Mouse (Mus musculus) intestine, embryonic 16.5 days (tissue): ENCODE measurements around the gene Med29. TPM values are rescaled to one million over a fixed set of nuclear protein-coding genes. Genes with fewer than 3 reads are reported as not detected.

Source experiments
- ATAC-seq: fragments of 200-750 bp; cut with Nextera tagmentation; 2 replicates; pipeline ENCODE4 v1.8.0; 2017; ENCODE audit warnings: moderate TSS enrichment, moderate library complexity
- H3K27ac ChIP-seq: fragments of 300-500 bp; sonication (generic); 2 replicates; pipeline ENCODE4 v1.5.1; 2014; ENCODE audit warnings: mild to moderate bottlenecking, low read length
- H3K27me3 ChIP-seq: fragments of 300-500 bp; sonication (generic); replicated peaks from 2 replicates; pipeline ENCODE4 v1.6.1; 2014; ENCODE audit warnings: low read length, control low read depth, mixed read lengths; ENCODE audit not compliant: control insufficient read depth, insufficient read depth
- H3K36me3 ChIP-seq: fragments of 300-500 bp; sonication (generic); 2 replicates; pipeline ENCODE4 v1.6.1; 2014; ENCODE audit warnings: low read length, control low read depth; ENCODE audit not compliant: control insufficient read depth, insufficient read depth
- H3K4me1 ChIP-seq: fragments of 300-500 bp; sonication (generic); 2 replicates; pipeline ENCODE4 v1.6.1; 2014; ENCODE audit warnings: low read length, control low read depth, mixed read lengths; ENCODE audit not compliant: control insufficient read depth, insufficient read depth
- H3K4me2 ChIP-seq: fragments of 300-500 bp; sonication (generic); 2 replicates; pipeline ENCODE4 v1.6.1; 2014; ENCODE audit warnings: low read depth, low read length, control low read depth
- H3K4me3 ChIP-seq: fragments of 300-500 bp; sonication (generic); 2 replicates; pipeline ENCODE4 v1.5.1; 2014; ENCODE audit warnings: mild to moderate bottlenecking, low read length
- H3K9ac ChIP-seq: fragments of 300-500 bp; sonication (generic); 2 replicates; pipeline ENCODE4 v1.6.1; 2014; ENCODE audit warnings: low read depth, low read length
- H3K9me3 ChIP-seq: fragments of 300-500 bp; sonication (generic); 2 replicates; pipeline ENCODE4 v1.6.1; 2016; ENCODE audit warnings: low read length, control low read depth; ENCODE audit not compliant: control insufficient read depth
- WGBS: fragments of 180-500 bp; shearing (Covaris S2); extraction: QIAGEN DNeasy Blood & Tissue Kit; methylation state at CpG from one replicate; pipeline ENCODE4 v1.1.7; 2014; 5-methylcytosine and 5-hydroxymethylcytosine counted together
- polyA plus RNA-seq: library from polyadenylated mRNA; unstranded; fragments of >200 nt; fragmentation: Nextera tagmentation; extraction: Ambion mirVana; gene quantifications from 2 replicates; pipeline ENCODE4 v1.2.1, GENCODE M21; 2015

Med29 gene
- polyA plus RNA-seq, 1 experiment from 2014 or later = 53.9 TPM

GRCm38 (mm10) chr7:28362441-28363060 is 30.0 kb downstream of the Med29 start:
- no peaks in the 10 kb centered on the region for H3K27me3 ChIP-seq
- no peak overlapping the region for H3K4me3 ChIP-seq
- no peak overlapping the region for H3K27ac ChIP-seq
- H3K9ac ChIP-seq = no peak overlapping the region
- WGBS = 81% methylated on average over 16 of the region's 16 CpGs
- no peak overlapping the region for H3K4me2 ChIP-seq
- H3K36me3 ChIP-seq = peaks cover 28% of the 10 kb centered on the region
- no peak for ATAC-seq
- peaks cover 14% of the 10 kb centered on the region for H3K4me1 ChIP-seq
- H3K9me3 ChIP-seq = no peaks in the 10 kb centered on the region

GRCm38 (mm10) chr7:28361647-28362341 is 30.7 kb downstream of the Med29 start:
- no peak for ATAC-seq
- Histone ChIP-seq H3K27me3 (no peaks in the 10 kb centered on the region), H3K4me1 (peaks cover 22% of the 10 kb centered on the region), H3K4me2 (no peak overlapping the region), H3K4me3 (no peak overlapping the region), H3K9me3 (no peaks in the 10 kb centered on the region), H3K9ac (no peak overlapping the region), H3K27ac (no peak overlapping the region), H3K36me3 (peaks cover 26% of the 10 kb centered on the region)
- 96% methylated on average over 20 of the region's 20 CpGs for WGBS

GRCm38 (mm10) chr7:28360291-28360690 is 32.2 kb downstream of the Med29 start:
- Histone ChIP-seq H3K27me3 (no peaks in the 10 kb centered on the region), H3K27ac (no peak overlapping the region), H3K4me3 (no peak overlapping the region), H3K36me3 (peaks cover 26% of the 10 kb centered on the region), H3K4me2 (no peak overlapping the region), H3K9ac (no peak overlapping the region), H3K9me3 (no peaks in the 10 kb centered on the region), H3K4me1 (peaks cover 24% of the 10 kb centered on the region)
- WGBS = 96% methylated on average over 6 of the region's 6 CpGs
- ATAC-seq = no peak

- H3K27ac ChIP-seq = no peak overlapping the region
- 88% methylated on average over 10 of the region's 10 CpGs for WGBS
These were observed 32.7 kb downstream of the Med29 start for GRCm38 (mm10) chr7:28359854-28360253.

DNA sequence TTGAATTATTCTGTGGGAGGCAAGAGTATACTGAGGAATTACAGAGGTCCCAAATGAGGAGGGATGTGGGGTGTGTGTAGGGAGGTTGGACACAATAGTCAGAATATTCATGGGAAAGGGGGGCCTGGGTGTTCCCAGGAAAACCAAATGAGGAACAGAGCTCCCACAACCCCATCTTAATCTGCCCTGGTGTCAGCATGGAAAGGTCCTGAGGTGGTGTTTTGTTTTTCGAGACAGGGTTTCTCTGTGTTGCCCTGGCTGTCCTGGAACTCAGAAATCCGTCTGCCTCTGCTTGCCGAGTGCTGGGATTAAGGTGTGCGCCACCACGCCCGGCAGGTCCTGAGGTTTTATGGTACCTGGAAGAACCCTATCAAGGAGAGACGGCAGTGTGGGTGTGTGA is 34.1 kb downstream of the Med29 start:
- WGBS = 46% methylated on average over 7 of the region's 7 CpGs
- H3K27me3 ChIP-seq = no peaks in the 10 kb centered on the region
- no peak overlapping the region for H3K4me3 ChIP-seq
- H3K4me2 ChIP-seq = no peak overlapping the region
- no peaks in the 10 kb centered on the region for H3K9me3 ChIP-seq
- no peak for ATAC-seq
- H3K36me3 ChIP-seq = peaks cover 34% of the 10 kb centered on the region
- peaks cover 24% of the 10 kb centered on the region for H3K4me1 ChIP-seq
- H3K9ac ChIP-seq = 0 out of 2 replicates have a peak overlapping the region, but pooled peaks have one; percentile 7
- H3K27ac ChIP-seq = peak overlapping the region; percentile 60

More at GRCm38 (mm10) chr7:28359854-28360253, 32.7 kb downstream of the Med29 start:
- H3K4me1 ChIP-seq = peaks cover 24% of the 10 kb centered on the region
- H3K4me3 ChIP-seq = no peak overlapping the region
- no peak overlapping the region for H3K4me2 ChIP-seq
- H3K27me3 ChIP-seq = no peaks in the 10 kb centered on the region
- no peaks in the 10 kb centered on the region for H3K9me3 ChIP-seq
- peaks cover 25% of the 10 kb centered on the region for H3K36me3 ChIP-seq
- H3K9ac ChIP-seq = no peak overlapping the region
- ATAC-seq = no peak

- Histone ChIP-seq H3K4me2 (peak overlapping the region; percentile 10; the same call in 1 of the 2 replicates), H3K4me3 (no peak overlapping the region), H3K36me3 (peaks cover 39% of the 10 kb centered on the region), H3K9ac (0 out of 2 replicates have a peak overlapping the region, but pooled peaks have one; percentile 7), H3K27ac (peak overlapping the region; percentile 60), H3K9me3 (no peaks in the 10 kb centered on the region), H3K4me1 (peaks cover 24% of the 10 kb centered on the region), H3K27me3 (no peaks in the 10 kb centered on the region)
- WGBS = 3% methylated on average over 5 of the region's 5 CpGs
- ATAC-seq = peak; percentile 29
These were observed 34.5 kb downstream of the Med29 start for GRCm38 (mm10) chr7:28357984-28358383.

DNA sequence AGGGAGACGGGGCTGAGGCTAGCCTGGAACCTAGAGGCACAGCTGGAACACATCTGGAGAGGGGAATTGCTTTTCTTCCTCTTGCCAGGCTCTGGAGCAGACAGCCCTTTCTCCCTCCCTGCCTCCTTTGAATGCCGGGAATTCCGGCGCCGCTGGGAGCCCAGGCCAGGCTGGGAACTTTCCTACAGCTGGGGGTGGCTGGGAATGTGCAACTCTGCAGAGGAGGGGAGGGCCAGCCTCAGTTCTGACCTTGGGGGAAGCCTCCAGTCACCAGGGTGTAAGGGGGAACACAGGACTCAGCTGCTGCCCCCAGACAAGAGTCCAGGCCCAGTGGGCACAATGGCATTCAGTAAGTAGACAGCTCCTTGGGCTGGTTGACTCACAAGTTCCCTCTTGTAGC is 35.5 kb downstream of the Med29 start:
- ATAC-seq = peak; percentile 32
- Histone ChIP-seq H3K4me3 (no peak overlapping the region), H3K4me2 (no peak overlapping the region), H3K9me3 (no peaks in the 10 kb centered on the region), H3K27ac (peak overlapping the region; percentile 60), H3K4me1 (peaks cover 26% of the 10 kb centered on the region), H3K9ac (no peak overlapping the region), H3K36me3 (peaks cover 36% of the 10 kb centered on the region), H3K27me3 (no peaks in the 10 kb centered on the region)
- WGBS = 8% methylated on average over 5 of the region's 5 CpGs

DNA sequence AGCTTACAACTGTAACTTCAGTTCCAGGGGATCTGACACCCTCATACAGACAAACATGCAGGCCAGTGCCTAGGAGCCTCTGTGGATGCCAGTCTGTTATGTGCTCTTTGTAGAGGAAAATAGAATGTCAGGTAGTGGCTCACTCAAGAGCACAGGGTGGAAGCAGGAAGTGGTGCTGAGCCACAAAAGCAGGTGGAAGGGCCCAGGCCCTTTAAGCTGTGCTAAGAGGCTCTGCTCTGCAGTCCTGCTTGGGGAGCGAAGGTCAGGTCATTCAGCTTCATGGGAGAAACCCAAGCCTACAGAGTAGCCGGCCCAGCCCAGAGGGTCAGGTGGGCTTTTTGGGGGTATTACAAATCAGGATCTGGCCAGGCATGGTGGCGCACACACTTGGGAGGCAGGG is 37.3 kb downstream of the Med29 start:
- no peaks in the 10 kb centered on the region for H3K9me3 ChIP-seq
- peaks cover 34% of the 10 kb centered on the region for H3K4me1 ChIP-seq
- ATAC-seq = no peak
- no peaks in the 10 kb centered on the region for H3K27me3 ChIP-seq
- peaks cover 29% of the 10 kb centered on the region for H3K36me3 ChIP-seq
- no peak overlapping the region for H3K27ac ChIP-seq
- no peak overlapping the region for H3K4me3 ChIP-seq
- no peak overlapping the region for H3K9ac ChIP-seq
- 86% methylated on average over 3 of the region's 3 CpGs for WGBS
- no peak overlapping the region for H3K4me2 ChIP-seq

- no peak overlapping the region for H3K4me3 ChIP-seq
- H3K27me3 ChIP-seq = no peaks in the 10 kb centered on the region
- peaks cover 27% of the 10 kb centered on the region for H3K36me3 ChIP-seq
- H3K27ac ChIP-seq = no peak overlapping the region
- peaks cover 37% of the 10 kb centered on the region for H3K4me1 ChIP-seq
- ATAC-seq = no peak
- no peak overlapping the region for H3K4me2 ChIP-seq
- no peaks in the 10 kb centered on the region for H3K9me3 ChIP-seq
- H3K9ac ChIP-seq = no peak overlapping the region
- 93% methylated on average over 3 of the region's 3 CpGs for WGBS
These were observed 37.9 kb downstream of the Med29 start for GRCm38 (mm10) chr7:28354596-28354995.
